Mouse (Mus musculus) C2C12 (cell line): ENCODE results near the gene Ces1d.

Experiments used
- CTCF ChIP-seq: IDR thresholded peaks from one replicate; pipeline ENCODE4 v1.5.1; 2011; ENCODE audit not compliant: control insufficient read depth, insufficient read depth, insufficient read length
- MAX ChIP-seq: IDR thresholded peaks from one replicate; pipeline ENCODE4 v1.6.1; 2011; ENCODE audit warnings: mild to moderate bottlenecking, control low read depth

- no peak for TF ChIP-seq MAX
- TF ChIP-seq CTCF, result no peak
These were observed 34.3 kb downstream of the Ces1d start for GRCm38 (mm10) chr8:93163363-93163762.
